Mouse (Mus musculus): Measurements from ENCODE around the gene Ube2q2.
A peak's percentile ranks its signal among the peaks of the same experiment; 100 is the strongest.
"Not testable (repeated sequence)": the region's sequence is repeated elsewhere in the genome, so short reads cannot be mapped to it uniquely, and the experiment has no call there.

The Ube2q2 gene

DNA sequence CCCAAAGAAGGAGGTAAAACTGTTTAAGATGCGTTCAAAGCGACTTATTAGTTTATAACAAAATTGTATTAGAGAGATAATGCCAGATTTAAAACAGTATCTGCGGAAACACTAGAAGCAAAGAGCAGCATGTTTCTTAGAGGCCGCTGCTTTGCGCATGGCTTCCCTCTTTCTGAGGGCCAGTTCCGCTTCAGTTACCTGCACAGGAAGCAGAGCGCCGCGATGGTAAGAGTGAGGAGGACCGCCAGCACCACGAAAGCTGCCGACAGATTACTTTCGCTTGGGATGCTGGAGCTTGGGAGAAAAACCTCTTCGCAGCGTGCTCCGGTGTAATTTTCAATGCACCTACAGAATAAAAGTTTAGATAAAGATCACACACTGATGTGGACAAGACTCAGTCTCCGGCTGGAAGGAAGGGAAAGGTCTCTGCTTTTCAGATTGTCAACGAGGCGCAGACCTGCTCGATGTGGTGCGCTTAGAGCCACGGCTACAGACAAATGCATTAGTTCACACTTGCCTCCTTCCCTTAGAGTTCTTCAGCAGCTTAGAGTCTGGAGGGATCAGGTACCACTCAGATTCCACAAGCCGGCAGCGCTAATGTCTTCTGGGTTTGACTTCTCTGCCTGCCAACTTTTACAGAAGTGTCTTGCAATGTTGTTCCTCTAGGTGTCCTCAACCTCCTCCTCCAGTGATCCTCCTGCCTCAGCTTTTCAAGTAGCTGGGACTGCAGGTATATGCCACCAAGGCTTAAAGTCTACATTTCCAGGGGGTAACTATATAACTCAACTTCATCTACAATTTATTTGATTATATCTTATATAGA lies 93.4 kb downstream of the Ube2q2 start:
- DNase-seq (ENCODE audit: low spot score in 2 of 2), result no peak

DNA sequence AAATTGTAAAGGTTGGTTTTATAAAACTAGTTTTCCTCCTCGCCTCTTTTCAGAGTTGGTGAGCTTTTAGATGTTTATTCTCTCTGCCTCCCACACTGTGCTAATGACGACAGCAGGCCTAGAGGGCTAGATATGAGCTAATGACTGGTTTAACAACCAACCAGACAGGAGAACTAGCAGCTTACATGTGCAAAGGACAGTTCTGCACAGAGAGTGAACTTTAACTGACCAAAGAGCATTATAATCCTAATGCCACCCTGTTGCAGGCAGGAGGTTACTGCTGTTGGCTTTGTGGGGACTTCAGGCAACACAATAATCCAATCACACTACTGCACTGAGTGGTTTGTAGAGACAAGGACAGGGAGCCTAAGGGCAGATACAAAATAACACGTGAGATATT lies 94.6 kb downstream of the Ube2q2 start:
- no peak for DNase-seq (ENCODE audit: low spot score in 2 of 2)

DNA sequence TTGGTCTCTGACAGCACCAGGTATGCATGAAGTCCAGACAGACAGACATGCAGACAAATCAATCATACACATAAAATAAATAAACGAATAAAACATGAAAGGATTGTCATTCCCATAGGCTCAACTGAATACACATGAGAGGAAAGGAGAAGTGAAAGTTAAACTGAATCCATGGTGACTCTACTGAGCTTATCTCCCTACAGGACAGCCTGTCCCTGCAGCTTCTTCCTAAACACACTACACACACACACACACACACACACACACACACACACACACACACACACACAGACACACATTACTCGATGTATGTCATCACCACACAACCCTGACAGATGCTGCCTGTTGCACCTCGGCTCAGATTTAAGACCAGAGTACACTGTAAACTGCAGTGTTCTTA lies 95.4 kb downstream of the Ube2q2 start:
- DNase-seq (ENCODE audit: low spot score in 2 of 2), result no peak

DNA sequence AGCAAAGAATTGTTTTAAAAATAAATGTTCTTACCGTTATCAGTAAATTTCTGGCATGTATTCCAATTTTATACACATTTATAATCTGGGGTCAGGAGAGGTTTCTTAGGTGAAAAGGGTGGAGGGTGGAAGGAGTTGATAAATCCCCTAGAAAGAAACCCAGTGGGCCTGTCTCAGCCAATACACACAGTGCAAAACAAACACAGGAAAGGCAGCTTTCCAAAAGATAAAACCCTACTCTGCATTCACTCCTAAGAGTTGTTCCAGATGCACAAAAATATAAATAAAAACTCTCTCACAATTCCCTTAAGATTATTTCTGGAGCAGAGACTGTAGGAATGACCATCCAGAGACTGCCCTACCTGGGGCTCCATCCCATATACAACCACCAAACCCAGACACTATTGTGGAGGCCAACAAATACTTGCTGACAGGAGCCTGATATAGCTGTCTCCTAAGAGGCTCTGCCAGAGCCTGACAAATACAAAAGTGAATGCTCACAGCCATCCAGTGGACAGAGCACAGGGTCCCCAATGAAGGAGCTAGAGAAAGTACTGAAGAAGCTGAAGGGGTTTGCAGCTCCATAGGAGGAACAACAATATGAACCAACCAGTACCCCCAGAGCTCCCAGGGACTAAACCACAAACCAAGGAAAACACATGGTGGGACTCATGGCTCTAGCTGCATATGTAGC lies 96.5 kb downstream of the Ube2q2 start:
- peak; percentile 58 to 65 for DNase-seq (ENCODE audit: low spot score in 2 of 2)

DNA sequence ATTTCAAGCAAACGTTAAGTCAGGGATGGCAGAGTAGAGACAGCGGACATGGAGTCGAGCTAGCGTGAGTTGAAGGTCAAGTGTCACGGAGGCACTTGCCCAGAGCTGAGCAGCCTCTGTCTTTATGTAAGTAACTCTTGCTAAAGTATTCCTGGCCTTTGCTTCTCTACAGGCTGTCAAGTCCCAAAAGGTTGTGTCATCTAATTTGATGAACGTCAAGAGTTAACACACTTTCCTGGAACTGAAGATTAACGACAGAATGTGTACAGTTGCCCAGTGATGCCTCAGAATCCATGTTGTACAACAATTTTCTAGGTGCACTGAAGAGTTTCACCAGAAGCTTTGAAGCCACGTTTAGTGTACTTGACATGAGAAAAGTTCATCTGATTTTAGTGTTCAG lies 97.8 kb downstream of the Ube2q2 start:
- no peak for DNase-seq (ENCODE audit: low spot score in 2 of 2)

DNA sequence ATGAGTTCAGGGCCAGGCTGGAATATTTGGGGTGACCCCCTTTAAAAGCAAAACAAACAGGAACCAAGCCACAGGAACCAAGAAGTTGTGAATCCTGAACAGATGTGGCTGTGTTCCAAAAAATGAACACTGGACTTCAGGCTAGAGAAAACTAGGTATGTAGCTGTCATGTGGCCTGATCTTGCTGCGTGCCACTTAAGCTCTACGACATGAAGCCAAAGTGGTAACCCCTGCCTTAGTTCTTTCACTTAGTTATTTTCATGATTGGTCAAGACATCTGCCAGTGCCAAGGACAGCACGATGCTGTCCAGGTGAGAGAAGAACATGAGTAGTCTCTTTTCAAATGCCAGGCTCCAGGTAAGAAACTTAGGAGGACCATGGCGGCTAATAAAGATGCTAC lies 98.3 kb downstream of the Ube2q2 start:
- no peak for DNase-seq (ENCODE audit: low spot score in 2 of 2)

DNA sequence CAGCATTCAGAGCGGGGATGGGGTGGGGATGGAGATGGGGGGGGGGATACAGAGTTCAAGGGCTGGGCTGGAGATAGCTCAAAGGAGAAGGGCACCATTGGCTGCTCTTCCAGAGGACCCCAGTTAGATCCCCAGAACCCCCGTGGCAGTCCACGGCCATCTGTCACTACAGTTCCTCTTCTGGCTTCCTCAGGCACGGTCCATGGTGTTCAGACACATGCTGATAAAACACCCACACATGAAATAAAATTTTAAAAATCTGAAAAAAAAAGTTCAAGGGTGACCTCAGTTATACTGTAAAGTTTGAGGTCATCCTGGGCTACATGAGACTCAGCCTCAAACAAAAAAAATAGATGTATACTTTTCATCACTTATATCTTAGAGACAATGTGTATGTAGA lies 99.8 kb downstream of the Ube2q2 start:
- DNase-seq (ENCODE audit: low spot score in 2 of 2), result no peak

DNA sequence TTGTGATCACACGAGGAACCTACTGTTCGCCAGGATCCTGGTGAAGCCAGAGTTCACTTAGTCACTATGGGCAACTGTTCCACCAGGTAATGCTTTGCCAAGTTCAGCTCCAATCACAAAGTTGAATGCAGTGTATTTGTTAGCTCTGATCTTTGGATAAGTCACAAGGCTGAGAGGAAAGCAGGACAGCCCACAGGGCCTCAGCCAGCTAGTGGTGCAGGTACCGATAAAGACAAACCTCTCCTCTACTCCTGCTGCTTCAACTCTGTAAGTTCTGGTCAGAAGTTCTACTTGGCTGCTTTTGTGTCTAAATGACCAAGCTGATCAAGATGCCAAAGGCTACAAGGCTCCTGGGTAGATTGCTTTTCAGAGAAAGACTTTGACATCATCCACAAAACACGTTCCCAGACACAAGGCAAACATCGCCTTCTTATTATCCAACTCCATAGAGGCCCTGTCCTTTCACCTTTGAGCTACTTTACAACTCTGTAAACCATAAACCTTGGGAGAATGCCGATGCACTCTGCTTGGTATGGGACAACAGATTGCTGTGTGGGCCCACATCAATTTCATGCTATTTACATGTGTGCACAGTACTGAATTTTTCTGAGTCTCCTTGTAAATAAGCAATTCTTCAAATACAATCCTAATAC lies 102.1 kb downstream of the Ube2q2 start:
- DNase-seq (ENCODE audit: low spot score in 2 of 2), result no peak

DNA sequence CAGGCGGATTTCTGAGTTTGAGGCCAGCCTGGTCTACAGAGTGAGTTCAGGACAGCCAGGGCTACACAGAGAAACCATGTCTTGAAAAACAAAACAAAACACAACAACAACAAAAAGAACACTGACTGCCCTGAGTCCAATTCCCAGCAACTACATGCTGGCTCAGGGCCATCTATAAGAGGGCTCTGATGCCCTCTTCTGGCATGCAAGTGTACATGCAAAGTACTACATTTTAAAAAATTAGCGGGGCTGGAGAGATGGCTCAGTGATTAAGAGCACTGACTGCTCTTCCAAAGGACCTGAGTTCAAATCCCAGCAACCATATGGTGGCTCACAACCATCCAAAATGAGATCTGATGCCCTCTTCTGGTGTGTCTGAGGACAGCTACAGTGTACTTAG lies 103.4 kb downstream of the Ube2q2 start:
- not testable (repeated sequence) for DNase-seq (ENCODE audit: low spot score in 2 of 2)

DNA sequence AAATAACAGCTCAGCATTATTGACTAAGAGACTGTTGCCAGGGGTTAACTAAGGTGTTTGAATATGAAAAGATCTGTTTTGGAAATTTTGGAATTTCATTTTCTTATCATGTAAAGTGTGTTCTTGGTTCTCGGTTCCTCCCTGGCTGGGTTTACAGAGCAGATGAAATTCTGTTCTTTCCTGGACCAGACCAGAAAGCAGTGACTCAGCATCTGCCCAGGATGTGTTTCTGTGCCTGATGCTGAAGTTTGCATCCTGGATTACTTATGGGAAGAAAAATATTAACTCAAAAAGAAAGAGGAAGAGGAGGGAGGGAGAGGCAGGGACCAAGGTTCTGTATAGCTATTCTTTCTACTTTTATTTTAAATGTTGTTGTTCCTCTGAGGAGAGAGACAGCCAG lies 105.2 kb downstream of the Ube2q2 start:
- no peak for DNase-seq (ENCODE audit: low spot score in 2 of 2)

DNA sequence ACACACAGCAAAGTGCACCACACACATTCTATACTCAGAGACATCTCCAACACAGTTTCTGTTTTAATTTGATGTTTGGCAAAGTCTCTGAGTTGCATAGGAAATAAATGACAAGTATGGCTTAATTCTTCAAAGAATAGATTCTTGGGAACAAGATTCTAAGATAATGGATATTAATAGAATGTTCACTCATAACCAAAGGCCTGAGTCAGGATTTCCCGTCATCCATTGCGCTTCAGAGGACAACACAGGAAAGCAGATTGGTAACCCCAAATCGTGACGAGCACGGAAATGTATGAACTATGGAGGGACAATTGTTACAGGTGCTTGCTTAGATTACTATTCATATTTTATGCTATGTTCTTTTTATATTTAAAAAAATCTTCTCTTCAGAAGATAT lies 106.4 kb downstream of the Ube2q2 start:
- DNase-seq (ENCODE audit: low spot score in 2 of 2), result peak in 1 of 2 experiments; percentile 41

DNA sequence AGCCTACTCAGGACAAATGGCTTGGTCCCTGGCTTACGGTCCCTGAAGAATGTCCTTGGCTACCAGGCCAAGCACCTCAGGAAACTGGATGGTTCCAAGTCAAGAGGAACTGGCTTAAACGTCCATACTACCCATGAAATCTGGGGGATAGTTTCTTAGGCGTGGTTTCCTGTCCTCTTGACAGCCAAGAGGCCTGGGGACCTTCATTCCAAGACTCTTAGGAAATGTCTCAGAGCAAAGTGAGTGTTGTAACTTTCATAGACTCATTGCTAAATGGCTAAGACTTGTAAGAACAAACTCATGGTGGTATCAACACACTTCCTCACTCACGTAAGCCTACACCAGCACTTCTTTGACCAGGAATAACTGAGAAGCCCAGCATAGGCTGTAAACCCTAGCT lies 107.0 kb downstream of the Ube2q2 start:
- DNase-seq (ENCODE audit: low spot score in 2 of 2), result peak; percentile 63 to 64

DNA sequence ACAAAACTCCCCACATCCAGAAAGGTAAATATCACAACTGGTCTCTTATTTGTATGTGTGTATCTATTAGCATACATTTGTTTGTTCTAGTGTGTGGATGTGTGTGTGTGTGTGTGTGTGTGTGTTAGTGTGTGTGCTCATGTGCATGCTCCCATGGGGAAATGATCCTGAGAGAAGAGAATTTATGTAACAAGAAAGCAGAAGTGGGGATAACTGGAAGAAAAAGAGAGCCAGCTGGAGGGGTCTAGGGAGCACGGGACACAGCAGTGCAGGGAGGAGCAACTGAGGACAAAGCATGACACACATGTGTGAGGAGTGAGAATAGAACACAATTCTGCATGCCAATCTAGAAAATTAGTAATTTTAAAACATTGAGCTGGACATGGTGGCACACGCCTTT lies 108.5 kb downstream of the Ube2q2 start:
- no peak for DNase-seq (ENCODE audit: low spot score in 2 of 2)

Data from heart, adult 9 months (tissue).